Mouse (Mus musculus): ENCODE measurements at regions not wholly inside any gene's neighbourhood (a gene's known extent, or its start where the extent isn't known, plus 50 kb on each side); places are given as distances from the start of the nearest gene placed in this dataset.

- no peak for DNase-seq (ENCODE audit: low spot score in 2 of 2)
Observed at GRCm38 (mm10) chr5:44416844-44417589, 190.6 kb upstream of the Tapt1 start.

GRCm38 (mm10) chr5:44414441-44414840 is 188.0 kb upstream of the Tapt1 start:
- peak; percentile 31 to 85 for DNase-seq (ENCODE audit: low spot score in 2 of 2)

DNA sequence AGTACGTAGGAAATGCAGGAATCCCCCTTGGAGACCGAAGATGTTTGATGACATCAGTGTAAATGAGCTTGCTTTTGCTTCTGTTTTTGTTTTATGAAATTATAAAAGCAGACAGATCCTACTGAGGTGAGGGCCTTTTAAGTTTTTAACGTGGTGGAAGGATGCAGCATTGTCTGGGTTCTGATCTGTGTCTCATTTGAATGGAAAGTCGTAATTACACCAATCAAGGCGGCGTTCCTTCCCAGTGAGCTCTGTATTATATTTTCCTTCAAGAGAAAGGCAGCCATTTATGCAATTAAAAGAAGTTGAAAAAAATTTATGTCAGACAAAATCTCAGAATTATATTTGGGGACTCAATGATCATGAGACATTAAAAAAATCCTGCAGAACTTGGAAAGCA is 176.9 kb upstream of the Tapt1 start:
- DNase-seq (ENCODE audit: low spot score in 2 of 2): no peak

DNA sequence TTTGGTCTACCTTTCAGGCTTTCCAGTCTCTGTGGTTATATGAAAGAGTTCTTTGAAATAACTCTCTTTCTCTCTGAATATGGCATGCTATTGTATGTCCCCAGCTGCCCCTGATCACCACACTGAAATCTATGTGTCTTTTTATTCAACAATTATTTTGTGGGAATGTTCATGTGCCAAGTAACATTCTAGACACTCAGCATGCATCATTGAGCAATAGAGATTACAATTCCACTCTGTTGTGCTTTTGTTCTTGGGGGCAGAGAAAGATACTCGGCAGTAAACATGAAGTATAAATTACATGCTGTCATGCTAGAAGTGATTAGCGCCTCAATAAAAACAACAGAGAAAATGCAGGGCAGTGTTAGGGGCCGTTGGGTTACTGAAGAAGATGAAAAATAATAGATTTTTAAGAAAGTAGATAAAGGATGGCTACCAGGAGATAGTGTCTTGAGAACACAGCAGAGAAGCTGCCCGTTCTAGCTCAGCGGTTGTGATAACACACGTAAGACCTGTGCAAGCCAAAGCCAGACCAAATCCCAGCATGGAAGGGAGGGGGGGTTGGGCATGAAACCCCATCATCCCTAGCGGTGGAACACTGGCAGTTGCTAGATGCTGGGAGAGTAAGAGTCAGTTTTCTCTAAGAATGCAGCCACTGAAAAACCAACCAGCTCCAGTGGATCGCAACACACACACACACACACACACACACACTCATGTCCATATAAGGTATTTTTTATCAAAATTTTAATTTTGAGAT is 174.3 kb upstream of the Tapt1 start:
- DNase-seq (ENCODE audit: low spot score in 2 of 2): no peak

GRCm38 (mm10) chr5:44387237-44387810 is 160.9 kb upstream of the Tapt1 start:
- no peak for DNase-seq (ENCODE audit: low spot score in 2 of 2)

DNA sequence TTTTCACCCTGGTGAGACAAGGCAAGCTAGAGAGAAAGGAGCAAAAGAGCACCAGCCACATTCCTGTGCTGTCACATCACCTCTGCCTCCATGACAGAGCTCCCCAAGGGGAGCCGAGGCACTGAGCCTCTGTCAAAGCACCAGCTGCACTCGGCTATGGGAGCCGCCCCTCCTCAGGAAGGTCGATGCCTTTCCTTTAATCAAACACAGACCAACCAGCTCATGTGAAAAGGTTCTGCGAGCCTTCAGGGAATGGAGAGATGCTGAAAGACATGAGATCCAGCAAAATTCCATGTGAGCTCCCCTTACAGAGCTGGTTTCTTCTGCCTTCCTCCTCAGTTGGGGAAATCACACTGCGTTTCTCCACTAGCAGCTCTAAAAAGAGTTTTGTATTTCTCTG is 159.8 kb upstream of the Tapt1 start:
- DNase-seq (ENCODE audit: low spot score in 2 of 2): no peak

- no peak for DNase-seq (ENCODE audit: low spot score in 2 of 2)
Observed at GRCm38 (mm10) chr5:44383049-44383448, 156.6 kb upstream of the Tapt1 start.

- DNase-seq (ENCODE audit: low spot score in 2 of 2): no peak
Observed at GRCm38 (mm10) chr5:44370006-44370405, 143.6 kb upstream of the Tapt1 start.

- no peak for DNase-seq (ENCODE audit: low spot score in 2 of 2)
Observed at GRCm38 (mm10) chr5:44352324-44352723, 125.9 kb upstream of the Tapt1 start.

DNA sequence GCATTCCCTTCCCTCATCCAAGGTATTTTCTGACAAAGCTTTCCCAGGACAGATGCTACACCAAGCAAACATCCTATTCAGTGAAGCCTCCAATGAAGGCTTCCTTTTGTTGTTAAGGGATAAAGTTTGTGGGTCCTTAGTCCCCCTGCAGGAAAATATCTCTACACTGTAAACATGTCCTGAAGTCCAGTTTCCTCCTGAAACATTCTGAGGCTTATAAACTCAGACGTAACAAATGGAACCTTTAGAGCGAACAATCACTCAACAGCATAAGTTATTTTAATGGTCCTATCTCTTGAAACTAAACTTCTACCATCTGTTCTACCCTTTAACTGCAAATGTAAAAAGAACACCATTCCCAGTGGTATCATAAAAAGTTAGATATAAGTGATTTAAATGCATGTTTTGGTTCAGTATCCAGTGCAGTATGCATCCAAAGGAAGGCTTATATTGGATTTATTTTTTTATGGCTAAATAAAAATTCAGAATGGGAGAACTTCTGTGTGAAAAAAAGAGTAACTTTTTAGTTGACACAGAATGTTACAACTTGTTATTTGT is 115.1 kb upstream of the Tapt1 start:
- no peak for DNase-seq (ENCODE audit: low spot score in 2 of 2)

DNA sequence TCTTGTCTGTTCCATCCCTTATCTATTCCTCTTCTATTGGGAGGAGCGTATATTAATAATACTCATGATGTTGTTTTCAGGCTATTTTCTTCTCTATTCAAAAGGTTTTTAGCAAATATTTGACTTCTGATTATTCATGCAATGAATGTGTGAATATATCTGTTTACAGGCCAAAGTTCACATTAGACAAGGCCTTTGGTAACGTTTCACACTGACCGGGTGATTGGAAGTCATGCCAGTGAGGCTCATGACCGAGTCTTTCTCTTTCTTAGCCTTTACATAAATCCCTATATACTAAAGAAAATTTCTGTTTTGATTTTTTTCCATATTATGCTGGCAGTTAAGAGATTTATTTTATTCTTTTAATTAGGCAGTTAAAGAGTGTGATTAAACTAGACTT is 112.2 kb upstream of the Tapt1 start:
- DNase-seq (ENCODE audit: low spot score in 2 of 2): no peak

DNA sequence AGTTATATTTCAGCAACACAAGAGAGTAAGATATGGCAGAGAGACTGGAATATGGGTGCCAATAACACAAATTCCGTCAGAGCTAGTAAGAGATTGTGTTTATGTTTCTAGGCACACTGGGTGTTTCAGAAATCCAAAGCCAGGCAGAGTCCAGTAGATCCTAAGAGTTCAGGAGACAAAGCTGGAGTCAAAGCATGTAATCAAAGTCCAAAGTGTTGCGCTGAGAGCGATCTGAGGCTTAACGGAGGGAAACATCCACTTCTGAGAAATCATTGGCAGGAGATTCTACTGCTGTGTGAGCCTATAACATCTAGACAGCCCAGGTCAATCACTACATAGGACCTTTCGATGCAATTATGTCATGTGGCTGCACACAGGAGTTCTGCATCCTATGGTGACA is 109.3 kb upstream of the Tapt1 start:
- DNase-seq (ENCODE audit: low spot score in 2 of 2): no peak

DNA sequence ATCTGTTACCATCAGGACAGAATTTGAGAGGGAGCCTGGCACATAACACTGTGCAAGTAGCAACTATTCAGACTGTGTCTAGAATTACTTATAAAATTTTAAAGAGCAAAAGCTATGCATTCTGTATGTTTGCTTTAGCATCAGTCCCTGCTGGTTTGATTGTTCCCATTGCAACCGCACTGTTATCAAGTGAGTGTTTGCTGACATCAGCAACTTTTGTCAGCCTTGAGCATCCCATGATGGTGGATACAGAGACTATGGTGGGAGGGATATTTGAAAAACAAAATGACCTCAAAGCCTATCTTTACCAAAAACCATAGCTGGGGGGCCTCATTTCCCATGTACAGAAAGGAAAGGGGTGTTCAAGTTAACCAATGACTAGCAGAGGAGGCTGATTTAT is 93.2 kb upstream of the Tapt1 start:
- DNase-seq (ENCODE audit: low spot score in 2 of 2): no peak

DNA sequence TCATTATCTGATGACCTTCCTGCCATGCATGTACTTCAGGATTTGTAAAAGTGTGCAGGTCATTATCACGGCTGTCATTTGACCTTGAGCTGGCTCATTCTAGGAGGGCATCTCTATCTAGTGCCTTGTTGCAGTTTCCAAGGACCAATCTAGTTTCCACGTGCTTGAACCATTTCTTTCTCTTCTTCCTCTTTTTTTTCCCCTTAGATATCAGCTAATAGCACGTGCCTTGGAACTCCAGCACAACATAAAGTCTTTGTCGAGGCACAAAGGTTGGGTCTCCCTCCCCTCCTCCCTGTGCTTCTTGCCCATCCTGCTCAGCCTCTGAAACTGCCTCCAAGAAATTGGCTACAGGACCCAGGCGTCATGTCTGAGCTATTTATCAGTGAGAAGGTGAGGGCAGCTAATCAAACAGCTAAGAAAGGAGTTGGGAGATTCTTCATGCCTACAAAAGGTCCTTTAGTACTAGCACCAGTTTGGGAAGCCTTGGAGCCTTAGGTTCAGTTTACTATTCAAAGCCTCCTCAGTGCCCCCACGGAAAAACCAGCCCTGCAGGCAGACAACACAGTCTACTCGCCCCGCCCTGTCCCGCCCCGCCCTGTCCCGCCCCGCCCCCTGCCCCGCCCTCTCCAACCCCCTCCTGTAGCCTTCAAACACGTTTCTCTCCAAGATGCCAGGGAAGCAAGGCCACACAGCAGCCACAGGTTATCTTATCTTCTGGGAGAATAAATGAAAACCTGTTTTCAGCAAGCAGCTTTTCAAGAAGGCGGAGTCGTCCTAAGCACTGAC is 80.5 kb upstream of the Tapt1 start:
- no peak for DNase-seq (ENCODE audit: low spot score in 2 of 2)

GRCm38 (mm10) chr5:44303886-44304855 is 77.7 kb upstream of the Tapt1 start:
- DNase-seq (ENCODE audit: low spot score in 2 of 2): peak in 1 of 2 experiments; percentile 76

DNA sequence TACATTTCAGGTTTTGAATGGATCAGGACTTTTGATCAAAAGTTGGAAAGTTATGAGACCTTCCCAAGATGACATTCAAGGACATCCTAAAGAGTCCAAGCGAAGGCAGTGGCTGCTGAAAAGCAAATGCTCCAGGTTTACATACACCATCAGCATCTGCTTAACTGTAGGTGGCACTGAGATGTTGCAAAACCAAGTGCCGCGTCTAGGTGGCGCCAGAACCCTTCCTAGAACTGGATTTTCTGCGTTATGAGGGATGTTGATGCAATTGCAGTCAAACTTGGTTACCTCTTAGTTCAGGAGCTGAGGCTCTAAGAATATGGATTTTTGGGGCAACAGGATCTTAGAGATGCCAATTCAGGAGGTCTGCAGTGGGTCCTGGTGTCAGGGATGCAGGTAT is 58.0 kb upstream of the Tapt1 start:
- peak; percentile 64 to 96 for DNase-seq (ENCODE audit: low spot score in 2 of 2)
